Mouse (Mus musculus) kidney, postnatal 0 days (tissue): ENCODE data around the gene Hdac4. TPM values are rescaled to one million over a fixed set of nuclear protein-coding genes. Genes with fewer than 3 reads are reported as not detected.

Experiments
- ATAC-seq: fragments of 200-750 bp; cut with Nextera tagmentation; replicated peaks from 2 replicates; pipeline ENCODE4 v1.8.0; 2017; ENCODE audit warnings: low read depth, moderate number of reproducible peaks, moderate TSS enrichment, moderate library complexity; ENCODE audit not compliant: low FRiP score
- DNase-seq: peaks from one replicate; pipeline ENCODE4 v3.0.0-alpha.2; 2016; ENCODE audit warnings: low spot score
- H3K27ac ChIP-seq: fragments of 300-500 bp; sonication (generic); 2 replicates; pipeline ENCODE4 v1.5.1; 2014; ENCODE audit warnings: mild to moderate bottlenecking
- H3K27me3 ChIP-seq: fragments of 300-500 bp; sonication (generic); 2 replicates; pipeline ENCODE4 v1.6.1; 2014; ENCODE audit warnings: low read length, mixed read lengths; ENCODE audit not compliant: insufficient read depth
- H3K36me3 ChIP-seq: fragments of 300-500 bp; sonication (generic); 2 replicates; pipeline ENCODE4 v1.6.1; 2014; ENCODE audit warnings: low read length, mixed read lengths; ENCODE audit not compliant: insufficient read depth
- H3K4me1 ChIP-seq: fragments of 300-500 bp; sonication (generic); replicated peaks from 2 replicates; pipeline ENCODE4 v1.6.1; 2014; ENCODE audit warnings: antibody characterized with exemption, low read length, mixed read lengths; ENCODE audit not compliant: insufficient read depth
- H3K4me2 ChIP-seq: fragments of 300-500 bp; sonication (generic); 2 replicates; pipeline ENCODE4 v1.6.1; 2014; ENCODE audit warnings: mild to moderate bottlenecking, low read length, moderate library complexity, mixed read lengths
- H3K4me3 ChIP-seq: fragments of 300-500 bp; sonication (generic); replicated peaks from 2 replicates; pipeline ENCODE4 v1.5.1; 2014; ENCODE audit warnings: low read depth, low read length
- H3K9ac ChIP-seq: fragments of 300-500 bp; sonication (generic); 2 replicates; pipeline ENCODE4 v1.6.1; 2014; ENCODE audit warnings: low read depth, low read length
- H3K9me3 ChIP-seq: fragments of 300-500 bp; sonication (generic); replicated peaks from 2 replicates; pipeline ENCODE4 v1.6.1; 2016; ENCODE audit warnings: low read length, inconsistent platforms, mixed read lengths
- CTCF ChIP-seq: IDR thresholded peaks from 2 replicates; pipeline ENCODE4 v1.5.1; 2016; ENCODE audit warnings: antibody characterized with exemption, low read depth, mild to moderate bottlenecking, moderate library complexity
- WGBS: fragments of 180-500 bp; shearing (Covaris S2); extraction: QIAGEN DNeasy Blood & Tissue Kit; methylation state at CpG from one replicate; pipeline ENCODE4 v1.1.7; 2014; 5-methylcytosine and 5-hydroxymethylcytosine counted together
- polyA plus RNA-seq: library from polyadenylated mRNA; unstranded; fragments of >200 nt; fragmentation: Nextera tagmentation; extraction: Ambion mirVana; gene quantifications from 2 replicates; pipeline ENCODE4 v1.2.1, GENCODE M21; 2015

The Hdac4 gene
- polyA plus RNA-seq, 1 experiment from 2014 or later = 13.9 TPM

GRCm38 (mm10) chr1:92022009-92022408 lies 173.5 kb downstream of the Hdac4 start:
- H3K9ac ChIP-seq = no peak overlapping the region
- H3K4me3 ChIP-seq = no peak overlapping the region
- TF ChIP-seq CTCF = no peak
- 0 out of 2 replicates have a peak, but pooled peaks cover 3% of the 10 kb centered on the region for H3K4me1 ChIP-seq
- no peak for DNase-seq
- WGBS = 78% methylated on average over 4 of the region's 4 CpGs
- no peaks in the 10 kb centered on the region; the same call in 1 of the 2 replicates for H3K36me3 ChIP-seq
- H3K27me3 ChIP-seq = no peaks in the 10 kb centered on the region
- no peak overlapping the region for H3K4me2 ChIP-seq
- H3K27ac ChIP-seq = no peak overlapping the region
- ATAC-seq = no peak
- H3K9me3 ChIP-seq = no peaks in the 10 kb centered on the region

- Histone ChIP-seq H3K36me3 (0 out of 2 replicates have a peak, but pooled peaks cover 5% of the 10 kb centered on the region), H3K27ac (peak overlapping the region; percentile 60; the same call in 1 of the 2 replicates)
- WGBS = 64% methylated on average over 4 of the region's 4 CpGs
These were observed 179.4 kb downstream of the Hdac4 start for GRCm38 (mm10) chr1:92015938-92016672.

GRCm38 (mm10) chr1:92015252-92015651 lies 180.2 kb downstream of the Hdac4 start:
- no peak overlapping the region for H3K27ac ChIP-seq
- DNase-seq (no peak), ATAC-seq (no peak)
- no peaks in the 10 kb centered on the region for H3K9me3 ChIP-seq
- no peaks in the 10 kb centered on the region for H3K27me3 ChIP-seq
- 0 out of 2 replicates have a peak, but pooled peaks cover 5% of the 10 kb centered on the region for H3K36me3 ChIP-seq
- H3K4me3 ChIP-seq = no peak overlapping the region
- no peaks in the 10 kb centered on the region; the same call in 1 of the 2 replicates for H3K4me1 ChIP-seq
- H3K4me2 ChIP-seq = no peak overlapping the region
- no peak for TF ChIP-seq CTCF
- H3K9ac ChIP-seq = no peak overlapping the region

More at GRCm38 (mm10) chr1:92015938-92016672, 179.4 kb downstream of the Hdac4 start:
- DNase-seq (no peak), ATAC-seq (peak; percentile 65)
- Histone ChIP-seq H3K9ac (no peak overlapping the region), H3K4me2 (no peak overlapping the region), H3K4me3 (no peak overlapping the region), H3K4me1 (peaks cover under 1% of the 10 kb centered on the region; the same call in 1 of the 2 replicates), H3K9me3 (no peaks in the 10 kb centered on the region), H3K27me3 (no peaks in the 10 kb centered on the region)
- no peak; the same call in 1 of the 2 replicates for TF ChIP-seq CTCF

- ATAC-seq (no peak), DNase-seq (no peak)
- no peak for TF ChIP-seq CTCF
- Histone ChIP-seq H3K4me1 (no peaks in the 10 kb centered on the region; the same call in 1 of the 2 replicates), H3K27ac (no peak overlapping the region), H3K36me3 (0 out of 2 replicates have a peak, but pooled peaks cover 5% of the 10 kb centered on the region), H3K9ac (no peak overlapping the region), H3K27me3 (no peaks in the 10 kb centered on the region), H3K4me2 (no peak overlapping the region), H3K9me3 (no peaks in the 10 kb centered on the region), H3K4me3 (no peak overlapping the region)
These were observed 181.0 kb downstream of the Hdac4 start for GRCm38 (mm10) chr1:92014496-92014895.

- no peak overlapping the region for H3K4me3 ChIP-seq
- H3K4me2 ChIP-seq = no peak overlapping the region
- H3K4me1 ChIP-seq = no peaks in the 10 kb centered on the region
- TF ChIP-seq CTCF = 0 out of 2 replicates have a peak, but pooled peaks have one; percentile 14
- no peak overlapping the region for H3K9ac ChIP-seq
- no peak for ATAC-seq
- no peak overlapping the region for H3K27ac ChIP-seq
- 63% methylated on average over 1 of the region's 1 CpGs for WGBS
- no peak for DNase-seq
- H3K36me3 ChIP-seq = 0 out of 2 replicates have a peak, but pooled peaks cover under 1% of the 10 kb centered on the region
- H3K9me3 ChIP-seq = no peaks in the 10 kb centered on the region
- no peaks in the 10 kb centered on the region for H3K27me3 ChIP-seq
These were observed 188.8 kb downstream of the Hdac4 start for GRCm38 (mm10) chr1:92006666-92007065.

- H3K27me3 ChIP-seq = no peaks in the 10 kb centered on the region
- DNase-seq (no peak), ATAC-seq (no peak)
- H3K9me3 ChIP-seq = no peaks in the 10 kb centered on the region
- H3K27ac ChIP-seq = no peak overlapping the region; the same call in 1 of the 2 replicates
- no peak overlapping the region for H3K4me2 ChIP-seq
- TF ChIP-seq CTCF = no peak
- no peak overlapping the region for H3K9ac ChIP-seq
- H3K4me3 ChIP-seq = no peak overlapping the region
- no peaks in the 10 kb centered on the region for H3K4me1 ChIP-seq
- WGBS = 69% methylated on average over 2 of the region's 2 CpGs
- H3K36me3 ChIP-seq = no peaks in the 10 kb centered on the region
These were observed 189.9 kb downstream of the Hdac4 start for GRCm38 (mm10) chr1:92005617-92005940.
